In genomic region chr8:81341591-81342235, GRCm38 (mm10) we compare ENCODE assay signal across 8 mouse cellular contexts. TPM values are rescaled to one million over a fixed set of nuclear protein-coding genes. Genes with fewer than 3 reads are reported as not detected.
DNase-seq lines count a peak whose midpoint lies in the region; ATAC-seq and TF ChIP-seq lines count a peak whose summit lies in the region.

No protein-coding gene starts in this region.

- H3K27ac ChIP-seq in bone marrow macrophage, adult 2 months (ENCODE audit: insufficient read depth, low read depth, low read length): 0 out of 2 replicates have a peak overlapping the region, but pooled peaks have one; percentile 5
- H3K27ac ChIP-seq in embryonic fibroblast, embryonic 13.5 days (ENCODE audit: insufficient read depth, low read length): no peak overlapping the region
- peak overlapping the region; percentile 86 for H3K27ac ChIP-seq in layer of hippocampus, adult 2 months
- H3K27ac ChIP-seq in neural tube, embryonic 15.5 days (replicated peaks): peak overlapping the region; percentile 75
- H3K27ac ChIP-seq in thymus, adult 2 months (ENCODE audit: control insufficient read depth, insufficient read depth, low read length): no peak overlapping the region

- no peaks in the 10 kb centered on the region for H3K9me3 ChIP-seq in neural tube, embryonic 15.5 days (replicated peaks)

- peaks cover 7% of the 10 kb centered on the region for H3K4me1 ChIP-seq in bone marrow macrophage, adult 2 months (ENCODE audit: control insufficient read depth, insufficient read depth, low read length)
- no peaks in the 10 kb centered on the region for H3K4me1 ChIP-seq in embryonic fibroblast, embryonic 13.5 days (ENCODE audit: control insufficient read depth, insufficient read depth, low read length)
- peaks cover 3% of the 10 kb centered on the region; the same call in 1 of the 2 replicates for H3K4me1 ChIP-seq in lung, adult 2 months (ENCODE audit: control insufficient read depth, insufficient read depth, low read length)
- peaks cover 18% of the 10 kb centered on the region for H3K4me1 ChIP-seq in neural tube, embryonic 15.5 days
- H3K4me1 ChIP-seq in thymus, adult 2 months (replicated peaks; ENCODE audit: control insufficient read depth, insufficient read depth, low read length): peaks cover 10% of the 10 kb centered on the region

- WGBS in lung, adult 2 months: under 1% methylated on average over 23 of the region's 23 CpGs
- under 1% methylated on average over 22 of the region's 23 CpGs for WGBS in neural tube, embryonic 15.5 days
- 1% methylated on average over 22 of the region's 23 CpGs for WGBS in thymus, adult 2 months

- DNase-seq in CD8-positive naive resting alpha-beta T cell, adult 2 months (ENCODE audit: low read depth in 2 of 2, low spot score in 2 of 2): peak; percentile 41 to 53
- peak; percentile 72 for DNase-seq in heart, postnatal 4 days
- DNase-seq in layer of hippocampus, adult 2 months (ENCODE audit: low spot score in 2 of 2): peak; percentile 42 to 56
- DNase-seq in lung, adult 2 months: peak; percentile 48
- peak; percentile 72 for DNase-seq in thymus, adult 2 months

- peak overlapping the region; percentile 94 for H3K4me2 ChIP-seq in neural tube, embryonic 15.5 days

- H3K36me3 ChIP-seq in neural tube, embryonic 15.5 days: no peaks in the 10 kb centered on the region
- H3K36me3 ChIP-seq in thymus, adult 2 months (ENCODE audit: control insufficient read depth, insufficient read depth, low read length): no peaks in the 10 kb centered on the region

- peak; percentile 81 for ATAC-seq in neural tube, embryonic 15.5 days (ENCODE audit: low FRiP score)

- peak overlapping the region; percentile 60 for H3K4me3 ChIP-seq in bone marrow macrophage, adult 2 months (ENCODE audit: insufficient read depth, low read length)
- peak overlapping the region; percentile 40 for H3K4me3 ChIP-seq in embryonic fibroblast, embryonic 13.5 days (ENCODE audit: insufficient read depth, low read length)
- H3K4me3 ChIP-seq in layer of hippocampus, adult 2 months: peak overlapping the region; percentile 69
- H3K4me3 ChIP-seq in lung, adult 2 months (replicated peaks; ENCODE audit: extremely low read depth, low read depth, low read length): peak overlapping the region; percentile 66
- peak overlapping the region; percentile 73 for H3K4me3 ChIP-seq in neural tube, embryonic 15.5 days (replicated peaks)
- peak overlapping the region; percentile 61 for H3K4me3 ChIP-seq in thymus, adult 2 months (ENCODE audit: control insufficient read depth, insufficient read depth, low read length)

- no peak for TF ChIP-seq CTCF in bone marrow macrophage, adult 2 months (IDR thresholded peaks at IDR 0.05; ENCODE audit: low read depth, low read length)
- no peak for TF ChIP-seq CTCF in embryonic fibroblast, embryonic 13.5 days (IDR thresholded peaks at IDR 0.05; ENCODE audit: borderline replicate concordance, insufficient read depth, low read length)
- peak; percentile 58 for TF ChIP-seq CTCF in layer of hippocampus, adult 2 months (conservative IDR thresholded peaks at IDR 0.05)
- TF ChIP-seq CTCF in lung, adult 2 months (IDR thresholded peaks at IDR 0.05; ENCODE audit: insufficient read depth, low read length): peak; percentile 43; the same call in 1 of the 2 replicates
- TF ChIP-seq CTCF in thymus, adult 2 months (IDR thresholded peaks at IDR 0.05; ENCODE audit: borderline replicate concordance, control insufficient read depth, extremely low read depth, insufficient read depth, low read length, poor library complexity): peak; percentile 50; the same call in 1 of the 2 replicates

- peak overlapping the region; percentile 64 for H3K9ac ChIP-seq in neural tube, embryonic 15.5 days (replicated peaks)

- no peaks in the 10 kb centered on the region for H3K27me3 ChIP-seq in neural tube, embryonic 15.5 days (replicated peaks)
- H3K27me3 ChIP-seq in thymus, adult 2 months (ENCODE audit: control insufficient read depth, insufficient read depth, low read length): no peaks in the 10 kb centered on the region

- TF ChIP-seq POLR2A in bone marrow macrophage, adult 2 months (IDR thresholded peaks at IDR 0.05; ENCODE audit: borderline replicate concordance, low read depth, low read length): 0 out of 2 replicates have a peak, but pooled peaks have one; percentile 36
- TF ChIP-seq POLR2A in embryonic fibroblast, embryonic 13.5 days (IDR thresholded peaks at IDR 0.05; ENCODE audit: low read depth, low read length): no peak
- TF ChIP-seq POLR2A in lung, adult 2 months (IDR thresholded peaks at IDR 0.05; ENCODE audit: borderline replicate concordance, extremely low read depth, low read depth, low read length): no peak
- no peak for TF ChIP-seq POLR2A in thymus, adult 2 months (IDR thresholded peaks at IDR 0.05; ENCODE audit: control insufficient read depth, extremely low read depth, insufficient read depth, low read length, poor library complexity)

RNA-seq across cellular contexts. Expression of gene Inpp4b, which starts 0.6 kb away (rescaled TPM):
- polyA plus RNA-seq in bone marrow macrophage, adult 2 months (2012; ENCODE audit: insufficient read depth, insufficient read length, missing spikeins): 5.5 and 7.7 TPM in 2 replicates
- 0.58 and 1.9 TPM in 2 replicates for polyA plus RNA-seq in embryonic fibroblast, embryonic 13.5 days (2011; ENCODE audit: insufficient read length, low read depth, missing spikeins)
- 10 to 100 TPM; 48.2 to 54.0 TPM for total RNA-seq in heart, postnatal 4 days (2021)
- total RNA-seq in layer of hippocampus, adult 2 months (2021): 10 to 100 TPM; 11.7 to 11.8 TPM
- polyA plus RNA-seq in lung, adult 2 months (2012; rRNA removed): 1.8 and 2.6 TPM in 2 replicates
- polyA plus RNA-seq in neural tube, embryonic 15.5 days (2015; fragmentation: Nextera tagmentation; extraction: Ambion mirVana): 10.6 and 12.5 TPM in 2 replicates
- polyA plus RNA-seq in thymus, adult 2 months (2012; rRNA removed): 14.8 and 22.6 TPM in 2 replicates

Comparison
In these comparisons a context has a peak if more than half of its experiments do, and no peak if none do; other contexts are left out.
1. H3K27ac ChIP-seq: peak in bone marrow macrophage, adult 2 months (single experiment), layer of hippocampus, adult 2 months (single experiment) and neural tube, embryonic 15.5 days (single experiment); none in embryonic fibroblast, embryonic 13.5 days (single experiment) and thymus, adult 2 months (single experiment).
2. CTCF ChIP-seq: peak in layer of hippocampus, adult 2 months (single experiment), lung, adult 2 months (single experiment) and thymus, adult 2 months (single experiment); none in bone marrow macrophage, adult 2 months (single experiment) and embryonic fibroblast, embryonic 13.5 days (single experiment).
3. Peak in every context shown above with its lines, with median percentiles within 50 percentile points of each other: DNase-seq and H3K4me3 ChIP-seq.